Comparison of ENCODE assay signal across 8 mouse cellular contexts in the genomic region with DNA sequence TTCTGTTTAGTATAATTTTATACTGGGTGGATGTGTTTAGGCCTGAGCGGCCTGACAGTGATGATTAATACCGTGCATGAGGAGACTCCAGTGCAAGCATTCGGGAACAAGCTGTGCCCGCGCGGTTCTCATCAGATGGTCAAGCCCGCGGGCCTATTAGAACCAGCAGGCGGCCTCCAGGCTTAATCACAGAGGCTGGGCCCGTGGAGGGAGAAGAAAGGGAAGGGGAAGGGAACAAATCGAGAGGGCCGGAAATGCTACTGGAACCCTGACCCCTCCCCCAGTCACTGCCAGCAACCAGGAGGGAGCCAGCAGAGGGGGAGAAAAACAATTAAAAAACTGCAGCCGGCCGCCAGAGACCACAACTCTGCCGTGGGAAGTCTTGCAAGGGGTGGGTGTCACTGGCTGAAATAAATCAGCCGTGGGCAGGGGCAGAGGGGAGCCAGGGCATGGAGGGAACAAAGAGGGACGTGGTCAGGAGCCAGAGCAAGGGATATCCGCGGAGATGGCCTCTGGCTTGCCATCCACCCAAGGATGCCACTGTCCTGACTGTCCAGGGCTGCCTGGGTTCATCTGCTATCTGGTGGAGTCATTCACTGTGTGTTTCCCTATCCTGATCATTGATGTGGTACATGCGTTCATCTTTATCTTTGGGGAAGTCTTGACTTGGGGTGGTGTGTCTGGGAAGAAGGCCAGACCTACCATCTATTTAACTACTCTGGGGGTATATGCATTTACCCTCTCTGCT. TPM values are rescaled to one million over a fixed set of nuclear protein-coding genes. Genes with fewer than 3 reads are reported as not detected.
DNase-seq lines count a peak whose midpoint lies in the region; ATAC-seq lines count a peak whose summit lies in the region.

No protein-coding gene starts in this region.

- ATAC-seq in heart, embryonic 13.5 days (ENCODE audit: extremely low read depth, insufficient number of reproducible peaks, low FRiP score, low TSS enrichment), result no peak
- peak; percentile 51 for ATAC-seq in forebrain, embryonic 15.5 days (replicated peaks)
- peak; percentile 55 for ATAC-seq in neural tube, embryonic 13.5 days (ENCODE audit: low read depth)
- no peak for ATAC-seq in activated CD4-positive, CD25-positive, alpha-beta regulatory T cell, adult 4 months
- ATAC-seq in monocyte, adult 5-6 weeks (replicated peaks; ENCODE audit: insufficient number of reproducible peaks, low FRiP score, low TSS enrichment, poor library complexity, severe bottlenecking), result no peak

- H3K27me3 ChIP-seq in heart, embryonic 13.5 days (replicated peaks), result peaks cover 80% of the 10 kb centered on the region
- H3K27me3 ChIP-seq in forebrain, embryonic 15.5 days, result no peaks in the 10 kb centered on the region
- peaks cover 31% of the 10 kb centered on the region for H3K27me3 ChIP-seq in neural tube, embryonic 13.5 days

- H3K4me3 ChIP-seq in heart, embryonic 13.5 days, result no peak overlapping the region
- no peak overlapping the region for H3K4me3 ChIP-seq in forebrain, embryonic 15.5 days
- H3K4me3 ChIP-seq in neural tube, embryonic 13.5 days, result no peak overlapping the region

- intact Hi-C loops in heart, postnatal 36 days (cut with DNase I), result no loop called here

- H3K4me1 ChIP-seq in heart, embryonic 13.5 days, result peaks cover 86% of the 10 kb centered on the region
- H3K4me1 ChIP-seq in forebrain, embryonic 15.5 days, result peaks cover 49% of the 10 kb centered on the region
- peaks cover 70% of the 10 kb centered on the region for H3K4me1 ChIP-seq in neural tube, embryonic 13.5 days (replicated peaks)

- H3K36me3 ChIP-seq in heart, embryonic 13.5 days, result no peaks in the 10 kb centered on the region
- H3K36me3 ChIP-seq in forebrain, embryonic 15.5 days, result no peaks in the 10 kb centered on the region
- no peaks in the 10 kb centered on the region for H3K36me3 ChIP-seq in neural tube, embryonic 13.5 days

- DNase-seq in heart, postnatal 36 days, result no peak
- DNase-seq in R1 (ENCODE audit: low read depth, low spot score), result peak; percentile 73
- DNase-seq in layer of hippocampus, adult 8-10 months (ENCODE audit: low spot score in 2 of 2), result peak; percentile 26 to 39

- H3K27ac ChIP-seq in heart, embryonic 13.5 days (replicated peaks), result 0 out of 2 replicates have a peak overlapping the region, but pooled peaks have one; percentile 94
- peak overlapping the region; percentile 69 for H3K27ac ChIP-seq in forebrain, embryonic 15.5 days (replicated peaks)
- peak overlapping the region; percentile 64 for H3K27ac ChIP-seq in neural tube, embryonic 13.5 days (replicated peaks)

- H3K9me3 ChIP-seq in heart, embryonic 13.5 days, result no peaks in the 10 kb centered on the region
- H3K9me3 ChIP-seq in forebrain, embryonic 15.5 days, result no peaks in the 10 kb centered on the region
- H3K9me3 ChIP-seq in neural tube, embryonic 13.5 days, result no peaks in the 10 kb centered on the region

- H3K9ac ChIP-seq in heart, embryonic 13.5 days, result peak overlapping the region; percentile 67
- no peak overlapping the region for H3K9ac ChIP-seq in forebrain, embryonic 15.5 days (replicated peaks)
- peak overlapping the region; percentile 46 for H3K9ac ChIP-seq in neural tube, embryonic 13.5 days

- WGBS in heart, embryonic 13.5 days, result 25% methylated on average over 20 of the region's 20 CpGs
- 7% methylated on average over 20 of the region's 20 CpGs for WGBS in forebrain, embryonic 15.5 days
- whole genome bisulfite sequencing in neural tube, embryonic 13.5 days, result 5% methylated on average over 20 of the region's 20 CpGs

- peak overlapping the region; percentile 7; the same call in 1 of the 2 replicates for H3K4me2 ChIP-seq in heart, embryonic 13.5 days
- no peak overlapping the region; the same call in 1 of the 2 replicates for H3K4me2 ChIP-seq in forebrain, embryonic 15.5 days (replicated peaks)
- H3K4me2 ChIP-seq in neural tube, embryonic 13.5 days, result no peak overlapping the region

RNA-seq across cellular contexts. Expression of gene B230104I21Rik, which starts 54.6 kb away (rescaled TPM):
- not detected in 2 replicates for polyA plus RNA-seq in heart, embryonic 13.5 days (2015; fragmentation: Nextera tagmentation; extraction: Ambion mirVana)
- not detected for total RNA-seq in heart, postnatal 36 days (2021)
- 0.20 TPM in 1 of 2 replicates, not detected in the other for polyA plus RNA-seq in forebrain, embryonic 15.5 days (2015; fragmentation: Nextera tagmentation; extraction: Ambion mirVana)
- under 1 TPM in 2 of 4 experiments, not detected in 2; 0.64 to 0.94 TPM for total RNA-seq in layer of hippocampus, adult 8-10 months (2022)
- not detected in 2 replicates for polyA plus RNA-seq in neural tube, embryonic 13.5 days (2015; fragmentation: Nextera tagmentation; extraction: Ambion mirVana)
- polyA plus RNA-seq in activated CD4-positive, CD25-positive, alpha-beta regulatory T cell, adult 4 months (2017; shearing (Covaris generic)), result not detected
- total RNA-seq in monocyte, adult 5-6 weeks (2017), result not detected in 3 replicates

Comparison
In these comparisons a context has a peak if more than half of its experiments do, and no peak if none do; other contexts are left out.
1. ATAC-seq: peak in forebrain, embryonic 15.5 days (single experiment) and neural tube, embryonic 13.5 days (single experiment); none in heart, embryonic 13.5 days (single experiment), activated CD4-positive, CD25-positive, alpha-beta regulatory T cell, adult 4 months (single experiment) and monocyte, adult 5-6 weeks (single experiment).
2. DNase-seq: peak in R1 (single experiment) and layer of hippocampus, adult 8-10 months (2 of 2); none in heart, postnatal 36 days (0 of 2).
3. Peak in every context shown above with its lines, with median percentiles within 50 percentile points of each other: H3K27ac ChIP-seq.